Mouse (Mus musculus) gastrocnemius, postnatal 4 days (tissue): ENCODE results near the gene Slc9a8. TPM values are rescaled to one million over a fixed set of nuclear protein-coding genes. Genes with fewer than 3 reads are reported as not detected.

Experiments
- DNase-seq, 2 experiments: peaks; one replicate each; pipeline ENCODE4 v3.0.0; 2021 to 2022; ENCODE audit warnings: low spot score in 2 of 2, mixed read lengths in 2 of 2
- total RNA-seq, 2 experiments: library from RNA; stranded (reverse); gene quantifications; 2 replicates each; pipeline ENCODE4 v1.2.3; 2021

Slc9a8 gene
- total RNA-seq, 2 experiments from 2014 or later = 28.4 to 32.3 TPM

GRCm38 (mm10) chr2:167414461-167414860 is 7.1 kb upstream of the Slc9a8 start:
- DNase-seq = no peak

- no peak for DNase-seq
These were observed 5.4 kb upstream of the Slc9a8 start for GRCm38 (mm10) chr2:167415970-167416563.

- no peak for DNase-seq
These were observed 4.5 kb upstream of the Slc9a8 start for GRCm38 (mm10) chr2:167417048-167417447.

GRCm38 (mm10) chr2:167417694-167418093 is 3.8 kb upstream of the Slc9a8 start:
- peak; percentile 32 to 69 for DNase-seq

GRCm38 (mm10) chr2:167419204-167419603 is 2.3 kb upstream of the Slc9a8 start:
- peak; percentile 42 to 73 for DNase-seq

- no peak for DNase-seq
These were observed 686 bp upstream of the Slc9a8 start for GRCm38 (mm10) chr2:167420811-167421241.

GRCm38 (mm10) chr2:167422150-167422470 is 598 bp downstream of the Slc9a8 start:
- DNase-seq = no peak

GRCm38 (mm10) chr2:167423031-167423611 is 1.6 kb downstream of the Slc9a8 start:
- DNase-seq = no peak

GRCm38 (mm10) chr2:167424040-167424439 is 2.5 kb downstream of the Slc9a8 start:
- no peak for DNase-seq

GRCm38 (mm10) chr2:167424516-167424915 is 3.0 kb downstream of the Slc9a8 start:
- DNase-seq = no peak

GRCm38 (mm10) chr2:167425407-167425806 is 3.9 kb downstream of the Slc9a8 start:
- no peak for DNase-seq

GRCm38 (mm10) chr2:167429596-167429995 is 8.1 kb downstream of the Slc9a8 start:
- DNase-seq = no peak

- no peak for DNase-seq
These were observed 9.4 kb downstream of the Slc9a8 start for GRCm38 (mm10) chr2:167430737-167431417.

GRCm38 (mm10) chr2:167431418-167431776 is 9.9 kb downstream of the Slc9a8 start:
- DNase-seq = no peak

- no peak for DNase-seq
These were observed 13.1 kb downstream of the Slc9a8 start for GRCm38 (mm10) chr2:167434570-167434969.

- no peak for DNase-seq
These were observed 14.1 kb downstream of the Slc9a8 start for GRCm38 (mm10) chr2:167435631-167436030.

GRCm38 (mm10) chr2:167436371-167436770 is 14.9 kb downstream of the Slc9a8 start:
- no peak for DNase-seq

GRCm38 (mm10) chr2:167439422-167439821 is 17.9 kb downstream of the Slc9a8 start:
- DNase-seq = no peak

- DNase-seq = no peak
These were observed 22.1 kb downstream of the Slc9a8 start for GRCm38 (mm10) chr2:167443411-167444193.

GRCm38 (mm10) chr2:167445911-167446780 is 24.6 kb downstream of the Slc9a8 start:
- DNase-seq = no peak

GRCm38 (mm10) chr2:167447207-167447606 is 25.7 kb downstream of the Slc9a8 start:
- no peak for DNase-seq
